Mouse (Mus musculus) ES-Bruce4 (cell line): ENCODE results near the gene Rwdd3.

Source experiments
- CTCF ChIP-seq: IDR thresholded peaks from one replicate; pipeline ENCODE4 v1.8.1; 2011; ENCODE audit warnings: low read depth, low read length
- POLR2A ChIP-seq: IDR thresholded peaks from one replicate; pipeline ENCODE4 v1.8.1; 2011; ENCODE audit warnings: low read length; ENCODE audit not compliant: insufficient read depth

DNA sequence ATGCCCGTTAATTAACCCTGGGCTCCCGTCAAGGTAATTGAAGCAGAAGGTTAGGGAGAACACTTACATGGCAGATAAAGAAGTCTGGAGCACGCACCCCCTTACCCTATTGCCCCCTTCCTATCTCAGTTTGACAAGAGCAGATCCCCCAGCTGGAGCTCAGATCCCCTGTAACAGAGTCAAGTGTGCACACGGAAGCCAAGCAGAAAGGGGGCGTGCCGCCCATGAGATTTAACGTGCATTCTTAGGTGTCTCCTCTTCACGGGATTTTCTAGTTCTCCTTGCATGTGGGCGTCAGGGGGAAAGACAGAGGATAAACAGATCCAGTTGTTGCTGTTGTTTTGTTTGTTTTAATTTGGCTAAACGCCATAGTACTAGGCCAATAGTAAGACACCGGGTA, 37.6 kb downstream of the Rwdd3 start:
- TF ChIP-seq CTCF (no peak), POLR2A (no peak)
